Mouse (Mus musculus) G1E (cell line): ENCODE results near the gene Ptprt. TPM values are rescaled to one million over a fixed set of nuclear protein-coding genes. Genes with fewer than 3 reads are reported as not detected.

Source experiments
- ATAC-seq: 2 replicates; pipeline ENCODE4 v1.8.0; 2016; ENCODE audit warnings: mild to moderate bottlenecking; ENCODE audit not compliant: insufficient number of reproducible peaks, poor library complexity, low FRiP score, severe bottlenecking; ENCODE audit errors: extremely low read depth
- DNase-seq: peaks from one replicate; pipeline ENCODE4 v3.0.0; 2012; ENCODE audit warnings: low spot score
- H3K27me3 ChIP-seq: 2 replicates; pipeline ENCODE4 v1.6.1; 2012; ENCODE audit warnings: mild to moderate bottlenecking, low read length, inconsistent platforms; ENCODE audit not compliant: insufficient read depth
- H3K36me3 ChIP-seq: replicated peaks from 2 replicates; pipeline ENCODE3; 2012; ENCODE audit warnings: mild to moderate bottlenecking, inconsistent platforms
- H3K4me1 ChIP-seq: 2 replicates; pipeline ENCODE4 v1.6.1; 2012; ENCODE audit warnings: low read depth, low read length, inconsistent platforms, mixed read lengths; ENCODE audit not compliant: insufficient read depth
- H3K4me3 ChIP-seq: 2 replicates; pipeline ENCODE4 v1.5.1; 2012; ENCODE audit warnings: low read depth, mild to moderate bottlenecking, inconsistent platforms, low read length, moderate library complexity, mixed read lengths
- H3K9me3 ChIP-seq: replicated peaks from 2 replicates; pipeline ENCODE4 v1.6.1; 2012; ENCODE audit warnings: inconsistent platforms
- CTCF ChIP-seq: IDR thresholded peaks from 2 replicates; pipeline ENCODE4 v1.5.1; 2012; ENCODE audit warnings: low read depth, low read length, inconsistent platforms, mixed read lengths
- GATA1 ChIP-seq: IDR thresholded peaks from 2 replicates; pipeline ENCODE4 v1.6.1; 2012; ENCODE audit warnings: borderline replicate concordance, low read length, inconsistent platforms, mixed read lengths
- GATA2 ChIP-seq: IDR thresholded peaks from 2 replicates; pipeline ENCODE4 v1.6.1; 2012; ENCODE audit warnings: low read depth, low read length, inconsistent platforms, borderline replicate concordance
- POLR2AphosphoS5 ChIP-seq: IDR thresholded peaks from 2 replicates; pipeline ENCODE4 v1.6.1; 2012; ENCODE audit warnings: low read depth, low read length, inconsistent platforms; ENCODE audit not compliant: insufficient replicate concordance
- TAL1 ChIP-seq: conservative IDR thresholded peaks from 2 replicates; pipeline ENCODE4 v1.6.1; 2012; ENCODE audit warnings: low read depth, low read length, inconsistent platforms, mixed read lengths
- polyA plus RNA-seq: library from polyadenylated mRNA; stranded (reverse); fragments of >175 nt; gene quantifications from 2 replicates; pipeline ENCODE4 v1.2.3, GENCODE M21; 2012
- total RNA-seq, 2 experiments: library from RNA; stranded (forward) in 1 of 2; stranded (reverse) in 1 of 2; fragments of 200-1000 nt in 1 of 2; fragments of >200 nt in 1 of 2; fragmentation: Nextera tagmentation in 1 of 2; gene quantifications; 2 replicates each; pipeline ENCODE4 v1.2.3; 2014 to 2017

Ptprt gene
- total and polyA plus RNA-seq, 3 experiments, result 0.05 TPM; not detected in 2

DNA sequence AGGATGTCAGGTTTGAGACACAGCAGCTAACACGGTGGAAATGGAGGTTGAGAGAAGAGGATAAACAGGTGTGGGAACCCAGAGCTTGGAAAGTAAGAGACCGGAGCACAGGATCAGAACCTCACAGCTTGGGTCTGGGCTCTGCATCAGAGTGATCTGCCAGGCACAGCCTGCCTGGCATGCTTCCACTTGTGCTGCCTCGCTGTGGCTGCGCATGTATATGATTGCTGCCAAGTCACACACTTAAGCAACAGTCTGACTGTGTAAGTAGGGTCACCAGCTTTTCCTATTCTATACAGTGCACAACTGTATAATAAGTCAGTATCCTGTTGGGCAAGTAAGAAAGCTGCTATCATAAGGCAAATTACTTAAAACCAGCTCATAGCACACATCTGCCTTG, 249.9 kb downstream of the Ptprt start:
- no peak overlapping the region for H3K4me3 ChIP-seq
- H3K9me3 ChIP-seq, result peaks cover 53% of the 10 kb centered on the region
- TF ChIP-seq CTCF (no peak), GATA2 (no peak), GATA1 (no peak)
- no peaks in the 10 kb centered on the region for H3K27me3 ChIP-seq
- no peaks in the 10 kb centered on the region for H3K36me3 ChIP-seq
- no peaks in the 10 kb centered on the region for H3K4me1 ChIP-seq
- DNase-seq (no peak), ATAC-seq (no peak)

- no peak for DNase-seq
- ATAC-seq, result no peak
- H3K9me3 ChIP-seq, result peaks cover 61% of the 10 kb centered on the region
- H3K36me3 ChIP-seq, result no peaks in the 10 kb centered on the region
- TF ChIP-seq GATA1 (no peak), POLR2AphosphoS5 (no peak)
- no peak overlapping the region for H3K4me3 ChIP-seq
- H3K27me3 ChIP-seq, result no peaks in the 10 kb centered on the region
- no peaks in the 10 kb centered on the region for H3K4me1 ChIP-seq
These were observed 251.7 kb downstream of the Ptprt start for GRCm38 (mm10) chr2:162409245-162409644.

DNA sequence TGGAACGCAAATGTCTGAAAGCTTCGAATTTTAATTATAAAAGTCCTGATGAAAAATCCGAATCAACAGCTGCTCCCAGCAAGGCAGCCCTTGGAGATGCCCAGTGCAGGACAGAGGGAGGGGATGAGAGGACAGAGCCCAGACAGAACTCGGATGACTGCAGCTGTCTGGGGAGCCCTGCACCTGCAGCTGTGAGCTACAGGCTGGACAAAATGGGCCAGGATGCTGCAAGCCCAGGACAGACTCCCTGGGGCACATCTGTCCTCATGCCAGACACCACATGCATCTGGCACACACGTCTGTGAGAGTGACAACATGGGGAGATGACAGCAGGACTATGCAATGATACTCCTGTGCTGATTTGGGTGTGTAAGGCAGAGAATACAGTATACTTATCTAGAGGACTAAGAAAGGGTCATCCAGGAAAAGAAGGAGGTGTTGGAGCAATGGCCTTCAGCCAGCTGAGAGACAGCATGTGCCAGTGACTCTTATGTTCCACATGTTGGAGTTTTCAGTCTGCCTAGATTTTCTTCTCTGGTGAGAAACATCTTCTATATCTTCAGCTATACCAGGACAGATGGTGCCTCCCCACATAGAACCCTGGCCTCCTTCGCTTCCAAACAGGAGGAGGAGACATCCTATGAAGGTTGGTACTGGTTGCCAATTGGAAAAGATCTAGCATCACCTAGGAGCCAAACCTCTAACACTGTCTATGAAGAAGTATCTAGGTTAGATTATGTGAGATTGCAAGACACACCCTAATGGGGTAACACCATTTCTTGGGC, 259.4 kb downstream of the Ptprt start:
- Histone ChIP-seq H3K36me3 (no peaks in the 10 kb centered on the region), H3K27me3 (no peaks in the 10 kb centered on the region; the same call in 1 of the 2 replicates), H3K9me3 (peaks cover 65% of the 10 kb centered on the region), H3K4me1 (no peaks in the 10 kb centered on the region), H3K4me3 (no peak overlapping the region)
- TF ChIP-seq TAL1 (no peak), GATA2 (no peak), CTCF (no peak), GATA1 (no peak), POLR2AphosphoS5 (no peak)
- no peak for DNase-seq
- no peak for ATAC-seq

- Histone ChIP-seq H3K4me3 (no peak overlapping the region), H3K4me1 (no peaks in the 10 kb centered on the region), H3K27me3 (no peaks in the 10 kb centered on the region), H3K36me3 (no peaks in the 10 kb centered on the region), H3K9me3 (peaks cover 45% of the 10 kb centered on the region)
- TF ChIP-seq POLR2AphosphoS5 (no peak), GATA1 (no peak), CTCF (no peak), TAL1 (no peak), GATA2 (no peak)
- DNase-seq (no peak), ATAC-seq (no peak)
These were observed 266.3 kb downstream of the Ptprt start for GRCm38 (mm10) chr2:162394601-162395000.

GRCm38 (mm10) chr2:162391834-162392233, 269.1 kb downstream of the Ptprt start:
- Histone ChIP-seq H3K9me3 (peaks cover 32% of the 10 kb centered on the region), H3K36me3 (no peaks in the 10 kb centered on the region), H3K4me1 (no peaks in the 10 kb centered on the region), H3K4me3 (no peak overlapping the region), H3K27me3 (no peaks in the 10 kb centered on the region)
- ATAC-seq (no peak), DNase-seq (no peak)
- TF ChIP-seq TAL1 (no peak), CTCF (no peak), GATA1 (no peak), GATA2 (no peak), POLR2AphosphoS5 (no peak)

DNA sequence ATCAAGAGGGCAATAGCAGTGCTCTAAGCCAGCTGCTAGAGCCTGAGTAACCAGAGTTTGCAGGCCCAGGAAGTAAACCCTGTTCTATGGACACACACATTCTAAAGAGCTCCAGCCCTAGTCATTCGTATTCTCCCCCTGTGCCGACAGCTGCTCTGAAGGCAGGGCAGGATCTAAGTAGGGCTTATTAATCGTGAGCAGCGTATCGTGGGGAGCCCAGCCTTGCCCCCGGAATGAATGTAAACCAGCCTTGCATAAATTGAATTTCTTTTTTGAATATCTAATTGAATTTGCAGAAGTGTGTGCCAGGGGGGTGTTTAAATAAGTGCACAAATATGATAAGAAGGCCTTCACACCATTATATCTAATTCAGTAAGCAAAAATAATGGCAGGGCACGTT, 283.6 kb downstream of the Ptprt start:
- no peak for DNase-seq

GRCm38 (mm10) chr2:162349047-162349446, 311.9 kb downstream of the Ptprt start:
- Histone ChIP-seq H3K4me3 (no peak overlapping the region), H3K36me3 (no peaks in the 10 kb centered on the region), H3K9me3 (peaks cover 24% of the 10 kb centered on the region), H3K27me3 (no peaks in the 10 kb centered on the region), H3K4me1 (no peaks in the 10 kb centered on the region)
- TF ChIP-seq POLR2AphosphoS5 (no peak), CTCF (no peak), GATA2 (no peak)
- ATAC-seq (no peak), DNase-seq (no peak)

More for the DNA sequence above, 283.6 kb downstream of the Ptprt start:
- Histone ChIP-seq H3K27me3 (no peaks in the 10 kb centered on the region), H3K36me3 (no peaks in the 10 kb centered on the region), H3K4me1 (no peaks in the 10 kb centered on the region), H3K9me3 (peaks cover 24% of the 10 kb centered on the region), H3K4me3 (no peak overlapping the region)
- no peak for ATAC-seq
- TF ChIP-seq GATA1 (no peak), POLR2AphosphoS5 (no peak), GATA2 (no peak), TAL1 (no peak)
